Mouse (Mus musculus): Measurements from ENCODE around the gene Usp19.

Usp19 gene

DNA sequence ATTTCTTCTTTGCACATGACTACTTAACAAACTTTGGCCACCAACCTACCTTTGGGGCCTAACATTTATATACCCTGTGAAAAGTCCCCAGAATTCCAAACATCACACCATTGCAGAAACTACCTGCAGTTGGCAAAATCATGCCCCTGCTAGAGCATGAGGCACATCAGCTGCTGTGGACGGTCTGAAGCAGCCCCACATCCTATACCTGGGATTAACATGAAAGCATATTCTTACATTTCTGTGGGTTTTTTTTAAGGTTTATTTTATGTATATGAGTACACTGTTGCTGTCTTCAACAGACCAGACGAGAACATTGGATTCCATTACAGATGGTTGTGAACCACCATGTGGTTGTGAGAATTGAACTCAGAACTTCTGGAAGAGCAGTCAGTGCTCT is 24.2 kb upstream of the Usp19 start:
- no peak for DNase-seq (ENCODE audit: low spot score in 2 of 2)

DNA sequence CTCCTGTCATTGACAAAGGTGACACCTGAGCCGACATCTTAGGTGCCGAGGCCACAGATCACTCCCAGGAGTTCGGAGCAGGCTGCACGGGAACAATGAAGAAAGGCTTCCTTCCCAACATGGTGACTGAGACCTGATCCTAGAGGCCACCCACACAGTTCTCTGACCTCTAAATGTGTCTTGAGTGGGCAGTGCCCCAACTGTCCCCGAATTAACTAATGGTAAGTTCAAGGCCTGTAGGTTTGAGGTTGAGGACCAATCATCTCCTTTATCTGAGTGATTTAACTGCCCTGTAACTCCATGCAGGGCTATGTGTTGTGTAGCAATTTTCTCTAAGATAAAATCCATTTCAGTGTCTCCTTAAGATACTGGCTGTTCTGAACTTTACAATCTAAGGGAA is 21.0 kb upstream of the Usp19 start:
- no peak for DNase-seq (ENCODE audit: low spot score in 2 of 2)

DNA sequence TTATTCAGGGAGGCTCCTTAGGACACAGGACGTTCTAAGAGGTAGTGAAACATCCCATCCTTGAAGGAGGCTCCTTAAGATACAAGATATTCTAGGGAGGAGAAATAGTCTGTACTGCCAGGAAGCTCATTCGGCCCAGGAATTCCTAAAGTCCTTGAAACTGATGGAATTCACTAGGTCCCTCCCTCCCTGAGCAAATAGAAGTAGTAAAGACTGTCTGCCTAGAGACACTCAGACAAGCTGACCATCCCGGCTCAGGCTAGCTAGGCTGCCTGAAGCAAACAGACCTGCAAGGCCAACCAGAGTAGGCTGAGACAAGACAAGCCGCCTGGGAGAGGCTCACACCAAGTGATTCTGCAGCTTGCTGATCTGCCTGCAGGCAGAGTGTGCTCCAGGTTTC is 20.6 kb upstream of the Usp19 start:
- DNase-seq (ENCODE audit: low spot score in 2 of 2), result no peak

DNA sequence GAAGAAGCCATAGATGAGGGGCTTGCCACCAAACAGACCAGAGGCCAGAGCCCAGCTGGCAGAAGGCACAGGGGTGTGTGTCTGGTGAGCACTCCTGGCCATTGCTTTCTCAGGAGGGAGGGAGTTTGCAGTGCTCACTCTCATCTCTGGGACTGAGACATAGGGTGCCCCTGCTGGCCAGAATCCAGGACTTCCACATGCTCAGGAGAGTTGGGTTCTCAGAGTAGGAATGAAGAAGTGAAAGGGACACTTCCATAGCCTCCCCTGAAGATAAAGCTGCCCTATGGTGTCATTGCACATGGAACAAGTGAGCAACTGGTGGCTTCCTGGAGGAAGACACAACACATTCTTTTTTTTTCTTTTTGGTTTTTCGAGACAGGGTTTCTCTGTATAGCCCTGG is 15.9 kb upstream of the Usp19 start:
- no peak for DNase-seq (ENCODE audit: low spot score in 2 of 2)

DNA sequence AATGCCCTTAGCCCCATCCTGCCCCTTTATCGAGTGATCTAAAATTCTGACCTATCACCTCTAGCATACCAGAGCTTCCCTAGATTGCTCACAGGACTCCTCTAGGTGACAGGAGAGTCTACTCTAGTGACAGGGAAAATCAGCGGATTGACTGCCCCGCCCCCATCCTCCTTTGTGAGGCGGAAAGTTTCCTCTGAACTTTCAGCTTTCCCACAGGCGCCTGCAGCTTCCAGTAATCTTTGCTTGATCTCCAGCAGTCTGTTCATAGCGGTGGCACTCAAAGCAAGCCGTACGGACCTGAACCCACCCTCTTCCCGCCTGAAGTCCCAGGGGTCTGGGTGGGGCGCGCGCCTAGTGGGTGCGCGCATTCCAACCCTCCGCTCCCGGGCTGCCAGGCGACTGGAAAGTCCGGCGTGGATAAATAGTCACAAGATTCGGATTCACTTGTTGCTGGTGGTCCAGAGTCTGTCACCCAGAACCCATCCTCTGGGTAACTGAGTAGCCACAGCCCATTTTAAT is 11.7 kb upstream of the Usp19 start:
- DNase-seq (ENCODE audit: low spot score in 2 of 2), result peak; percentile 17 to 29

DNA sequence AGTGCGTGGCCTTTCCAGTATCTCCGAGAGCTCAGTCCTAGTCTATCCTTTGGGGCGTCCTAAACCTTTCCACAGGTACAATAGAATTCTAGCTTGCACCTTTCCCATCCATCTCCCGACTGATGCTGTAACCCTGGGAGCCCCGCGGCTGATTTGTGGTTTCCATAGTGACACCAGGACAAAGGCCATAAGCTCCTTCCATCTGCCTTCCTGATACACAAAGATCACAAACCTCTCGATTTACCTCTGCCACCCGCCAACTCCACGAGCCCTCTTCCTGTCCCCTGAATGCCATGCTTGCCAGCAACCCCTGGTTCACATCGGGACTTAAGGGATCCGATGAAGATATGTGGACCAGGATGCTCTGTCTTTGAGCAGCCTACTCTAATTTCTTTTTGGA is 11.2 kb upstream of the Usp19 start:
- DNase-seq (ENCODE audit: low spot score in 2 of 2), result no peak

DNA sequence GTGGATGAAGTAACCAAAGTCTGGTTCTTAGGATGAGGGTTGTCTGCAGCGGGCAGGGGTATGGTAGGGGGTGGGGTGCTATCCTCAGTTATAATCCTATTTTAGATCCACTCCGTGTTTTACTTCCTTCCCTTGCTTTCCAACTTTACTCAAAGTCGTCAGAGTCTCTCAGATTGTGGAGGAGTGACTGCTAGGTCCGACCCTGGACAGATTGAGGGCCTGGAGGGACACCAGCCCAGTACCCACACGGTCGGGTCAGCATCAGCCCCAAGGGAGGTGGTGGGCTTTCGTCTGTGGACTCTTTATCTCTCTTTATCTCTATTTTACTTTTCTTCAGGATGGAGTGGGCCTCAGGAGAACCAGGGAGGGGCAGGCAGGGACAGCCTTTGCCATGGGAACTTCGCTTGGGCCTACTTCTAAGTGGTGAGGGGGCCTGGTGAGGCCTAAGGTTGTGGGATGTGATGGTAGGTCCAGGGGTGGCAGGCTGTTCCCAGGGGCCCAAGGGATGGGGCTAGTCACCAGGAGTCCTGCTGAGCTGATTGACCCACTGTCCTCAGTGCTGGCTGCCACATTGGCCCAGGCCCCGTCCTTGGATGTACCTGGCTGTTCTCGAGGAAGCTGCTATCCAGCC is 10.6 kb upstream of the Usp19 start, which contains the start of gene Lamb2:
TSS of gene Lamb2 (plus strand) at position 16 of the 631 bp plus-strand sequence.
- no peak for DNase-seq (ENCODE audit: low spot score in 2 of 2)

DNA sequence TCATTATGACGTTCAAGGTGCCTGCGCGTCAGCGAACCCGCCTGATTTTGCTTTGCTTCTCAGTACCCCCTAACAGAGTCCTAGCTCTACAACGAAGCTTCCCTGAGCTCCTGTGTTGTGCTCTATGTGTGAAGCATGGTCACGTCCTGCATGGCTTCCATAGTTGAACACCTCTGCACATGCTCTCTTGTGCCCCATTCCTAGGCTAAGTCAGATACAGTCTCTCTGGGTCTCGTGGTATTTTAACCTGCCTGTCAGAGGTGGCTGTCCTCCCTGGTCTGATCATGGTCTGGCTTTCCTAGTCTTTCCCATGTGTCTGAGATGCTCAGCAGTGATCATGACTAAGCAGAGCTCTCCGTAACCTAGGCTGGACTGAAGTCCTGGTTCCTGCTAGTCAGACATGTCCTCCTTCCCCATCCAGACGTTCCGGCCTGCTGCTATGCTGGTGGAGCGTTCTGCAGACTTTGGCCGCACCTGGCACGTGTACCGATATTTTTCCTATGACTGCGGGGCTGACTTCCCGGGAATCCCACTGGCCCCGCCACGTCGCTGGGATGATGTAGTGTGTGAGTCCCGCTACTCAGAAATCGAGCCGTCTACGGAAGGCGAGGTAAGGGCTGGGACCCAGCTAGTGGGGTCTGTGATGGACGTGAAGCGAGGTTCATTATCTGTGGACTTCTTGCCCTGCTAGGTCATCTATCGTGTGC is 9.4 kb upstream of the Usp19 start:
- no peak for DNase-seq (ENCODE audit: low spot score in 2 of 2)

DNA sequence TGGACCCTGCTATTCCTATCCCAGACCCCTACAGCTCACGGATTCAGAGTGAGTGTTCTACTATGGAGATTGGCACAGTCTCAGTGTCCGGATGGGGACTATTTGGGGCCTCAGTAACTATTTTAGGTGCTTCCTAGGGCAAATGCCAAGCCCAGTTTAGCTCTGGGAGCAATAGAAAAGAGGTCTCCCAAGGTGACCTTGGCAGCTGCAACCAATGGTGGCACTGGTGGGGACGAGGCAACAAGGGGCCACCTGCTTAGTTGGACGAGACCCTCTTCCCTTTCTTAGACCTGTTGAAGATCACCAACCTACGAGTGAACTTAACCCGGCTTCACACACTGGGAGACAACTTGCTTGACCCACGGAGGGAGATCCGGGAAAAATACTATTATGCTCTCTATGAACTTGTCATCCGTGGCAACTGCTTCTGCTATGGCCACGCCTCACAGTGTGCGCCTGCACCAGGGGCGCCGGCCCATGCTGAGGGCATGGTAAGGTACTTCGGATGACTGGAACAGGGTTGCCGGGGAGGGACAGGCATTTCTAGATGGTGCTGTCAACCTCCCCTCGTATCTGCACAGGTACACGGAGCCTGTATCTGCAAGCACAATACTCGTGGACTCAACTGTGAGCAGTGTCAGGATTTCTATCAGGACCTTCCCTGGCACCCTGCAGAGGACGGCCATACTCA is 8.7 kb upstream of the Usp19 start:
- DNase-seq (ENCODE audit: low spot score in 2 of 2), result no peak

DNA sequence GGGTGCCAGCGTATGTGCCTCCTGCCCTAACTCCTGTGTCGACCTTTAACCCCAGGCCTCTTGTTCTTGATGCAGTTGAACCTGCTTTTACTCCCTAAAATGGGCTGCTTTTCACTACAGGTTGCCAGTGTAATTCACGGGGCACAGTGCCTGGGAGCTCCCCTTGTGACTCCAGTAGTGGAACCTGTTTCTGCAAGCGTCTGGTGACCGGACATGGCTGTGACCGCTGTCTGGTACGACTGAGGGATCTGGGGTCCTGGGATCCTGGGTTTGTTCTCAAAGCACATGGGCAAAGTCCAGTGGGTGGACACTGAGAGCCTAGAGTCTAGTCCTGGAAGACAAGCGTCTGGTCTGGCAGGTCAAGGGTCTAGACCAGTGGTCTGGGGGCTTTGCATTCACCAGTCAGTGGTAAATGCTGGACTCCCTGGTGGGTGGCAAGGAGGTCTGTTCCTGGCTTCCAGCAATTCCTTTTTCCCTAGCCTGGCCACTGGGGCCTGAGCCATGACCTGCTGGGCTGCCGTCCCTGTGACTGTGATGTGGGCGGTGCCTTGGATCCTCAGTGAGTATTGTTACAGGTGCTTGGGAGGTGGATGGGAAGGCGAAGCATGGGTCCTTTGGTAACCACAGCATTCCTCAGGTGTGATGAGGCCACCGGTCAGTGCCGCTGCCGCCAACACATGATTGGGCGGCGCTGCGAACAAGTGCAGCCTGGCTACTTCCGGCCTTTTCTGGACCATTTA is 7.2 kb upstream of the Usp19 start:
- DNase-seq (ENCODE audit: low spot score in 2 of 2), result no peak

DNA sequence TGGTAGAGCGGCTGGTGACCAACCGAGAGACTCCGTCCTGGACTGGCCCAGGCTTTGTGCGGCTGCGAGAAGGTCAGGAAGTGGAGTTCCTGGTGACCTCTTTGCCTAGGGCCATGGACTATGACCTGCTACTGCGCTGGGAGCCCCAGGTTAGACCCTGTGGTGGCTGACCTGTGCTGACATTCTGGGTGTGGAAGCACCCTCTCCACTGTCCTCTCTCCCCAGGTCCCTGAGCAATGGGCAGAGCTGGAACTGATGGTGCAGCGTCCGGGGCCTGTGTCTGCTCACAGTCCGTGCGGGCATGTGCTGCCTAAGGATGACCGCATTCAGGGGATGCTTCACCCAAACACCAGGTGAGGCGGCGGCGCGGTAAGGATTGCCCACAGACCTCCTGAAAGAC is 6.4 kb upstream of the Usp19 start:
- DNase-seq (ENCODE audit: low spot score in 2 of 2), result no peak

DNA sequence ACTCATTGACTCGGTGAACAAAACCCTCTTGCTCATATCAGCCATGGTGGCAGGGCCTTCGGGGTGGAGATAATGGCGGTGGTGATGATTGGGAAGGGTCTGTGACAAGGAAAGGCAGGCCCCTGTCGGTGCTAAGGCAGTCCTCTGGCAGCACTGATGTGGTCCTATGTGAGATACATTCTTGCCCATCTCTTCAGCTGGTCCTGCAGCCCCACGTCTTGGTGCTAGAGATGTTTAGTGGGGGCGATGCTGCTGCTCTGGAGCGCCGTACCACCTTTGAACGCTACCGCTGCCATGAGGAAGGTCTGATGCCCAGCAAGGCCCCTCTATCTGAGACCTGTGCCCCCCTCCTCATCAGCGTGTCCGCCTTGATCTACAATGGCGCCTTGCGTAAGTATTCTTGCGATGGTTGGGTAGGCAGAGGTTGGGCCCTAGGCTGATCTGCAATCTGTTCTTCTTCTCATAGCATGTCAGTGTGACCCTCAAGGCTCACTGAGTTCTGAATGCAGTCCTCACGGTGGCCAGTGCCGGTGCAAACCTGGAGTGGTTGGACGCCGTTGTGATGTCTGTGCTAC is 5.0 kb upstream of the Usp19 start:
- no peak for DNase-seq (ENCODE audit: low spot score in 2 of 2)

DNA sequence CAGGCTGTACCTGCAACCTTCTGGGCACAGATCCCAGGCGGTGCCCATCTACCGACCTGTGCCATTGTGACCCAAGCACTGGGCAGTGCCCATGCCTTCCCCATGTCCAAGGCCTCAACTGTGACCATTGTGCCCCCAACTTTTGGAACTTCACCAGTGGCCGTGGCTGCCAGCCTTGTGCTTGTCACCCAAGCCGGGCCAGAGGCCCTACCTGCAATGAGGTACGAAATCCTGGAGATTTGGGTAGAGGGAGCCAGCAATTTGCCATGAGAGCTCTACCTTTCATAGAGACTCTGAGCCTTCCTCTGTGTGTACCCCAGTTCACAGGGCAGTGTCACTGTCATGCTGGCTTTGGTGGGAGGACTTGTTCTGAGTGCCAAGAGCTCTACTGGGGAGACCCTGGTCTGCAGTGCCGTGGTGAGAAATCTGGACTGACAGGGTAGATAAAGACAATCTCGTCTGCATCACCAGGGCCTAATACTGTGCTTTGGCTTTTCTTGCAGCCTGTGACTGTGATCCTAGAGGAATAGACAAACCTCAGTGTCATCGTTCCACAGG is 3.4 kb upstream of the Usp19 start:
- no peak for DNase-seq (ENCODE audit: low spot score in 2 of 2)

DNA sequence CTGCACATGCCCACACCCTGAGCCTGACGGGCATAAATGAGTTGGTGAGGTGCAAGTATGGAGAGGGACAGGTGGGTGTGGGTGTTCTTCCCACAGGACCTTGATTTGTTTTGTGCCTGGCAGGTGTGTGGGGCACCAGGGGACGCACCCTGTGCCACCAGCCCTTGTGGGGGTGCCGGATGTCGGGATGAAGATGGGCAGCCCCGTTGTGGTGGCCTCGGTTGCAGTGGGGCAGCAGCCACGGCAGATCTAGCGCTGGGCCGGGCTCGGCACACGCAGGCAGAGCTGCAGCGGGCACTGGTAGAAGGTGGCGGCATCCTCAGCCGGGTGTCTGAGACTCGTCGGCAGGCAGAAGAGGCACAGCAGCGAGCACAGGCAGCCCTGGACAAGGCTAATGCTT is 2.0 kb upstream of the Usp19 start:
- no peak for DNase-seq (ENCODE audit: low spot score in 2 of 2)

DNA sequence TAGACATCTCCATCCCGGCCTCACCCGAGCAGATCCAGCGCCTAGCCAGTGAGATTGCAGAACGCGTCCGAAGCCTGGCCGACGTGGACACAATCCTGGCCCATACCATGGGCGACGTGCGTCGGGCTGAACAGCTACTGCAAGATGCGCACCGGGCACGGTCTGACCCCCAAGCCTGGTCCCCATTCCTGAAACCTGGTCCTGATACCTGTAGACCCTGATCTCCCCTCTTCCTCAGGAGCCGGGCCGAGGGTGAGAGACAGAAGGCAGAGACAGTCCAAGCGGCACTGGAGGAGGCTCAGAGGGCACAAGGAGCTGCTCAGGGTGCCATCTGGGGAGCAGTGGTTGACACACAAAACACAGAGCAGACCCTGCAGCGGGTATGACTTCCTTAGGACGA is 1.2 kb upstream of the Usp19 start:
- no peak for DNase-seq (ENCODE audit: low spot score in 2 of 2)

DNA sequence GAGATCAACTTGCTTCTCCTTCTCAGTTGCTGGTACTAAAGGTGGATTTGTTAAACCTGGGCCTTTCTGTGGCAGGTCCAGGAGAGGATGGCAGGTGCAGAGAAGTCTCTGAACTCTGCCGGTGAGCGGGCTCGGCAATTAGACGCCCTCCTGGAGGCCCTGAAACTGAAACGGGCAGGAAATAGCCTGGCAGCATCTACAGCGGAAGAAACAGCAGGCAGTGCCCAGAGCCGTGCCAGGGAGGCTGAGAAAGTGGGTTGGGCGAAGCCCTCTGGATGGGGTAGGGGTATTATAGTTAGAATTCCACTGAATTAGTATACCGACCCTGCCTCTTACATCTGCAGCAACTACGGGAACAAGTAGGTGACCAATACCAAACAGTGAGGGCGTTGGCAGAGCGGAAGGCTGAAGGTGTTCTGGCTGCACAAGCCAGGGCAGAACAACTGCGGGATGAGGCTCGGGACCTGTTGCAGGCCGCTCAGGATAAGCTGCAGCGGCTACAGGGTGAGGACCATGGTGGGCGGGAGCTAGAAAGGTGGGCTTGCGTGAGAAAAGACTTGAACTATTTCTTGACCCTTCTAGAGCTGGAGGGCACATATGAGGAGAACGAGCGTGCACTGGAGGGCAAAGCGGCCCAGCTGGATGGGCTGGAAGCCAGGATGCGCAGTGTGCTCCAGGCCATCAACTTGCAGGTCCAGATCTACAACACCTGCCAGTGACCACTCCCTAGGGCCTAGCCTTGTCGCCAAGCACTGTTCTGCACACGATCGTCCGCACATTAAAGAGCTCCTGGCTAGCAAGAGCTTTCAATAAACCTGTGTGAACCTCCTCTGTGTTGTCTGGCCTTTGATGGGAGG is 472 bp upstream of the Usp19 start:
- DNase-seq (ENCODE audit: low spot score in 2 of 2), result no peak

DNA sequence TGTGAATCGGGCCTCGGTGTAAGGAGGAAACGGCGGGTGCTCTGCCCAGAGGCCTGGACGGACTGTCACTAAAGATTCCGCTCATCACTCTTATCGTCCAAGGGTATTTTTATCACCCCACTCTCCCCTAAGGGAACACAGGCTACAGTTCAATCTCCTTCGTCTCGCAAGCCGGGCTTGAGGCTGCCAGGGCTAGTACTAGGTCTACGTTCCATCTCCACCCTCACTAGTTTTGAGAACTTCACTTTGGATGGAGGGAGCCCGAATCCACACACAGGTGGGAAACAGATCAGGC is 831 bp downstream of the Usp19 start:
- DNase-seq (ENCODE audit: low spot score in 2 of 2), result no peak

DNA sequence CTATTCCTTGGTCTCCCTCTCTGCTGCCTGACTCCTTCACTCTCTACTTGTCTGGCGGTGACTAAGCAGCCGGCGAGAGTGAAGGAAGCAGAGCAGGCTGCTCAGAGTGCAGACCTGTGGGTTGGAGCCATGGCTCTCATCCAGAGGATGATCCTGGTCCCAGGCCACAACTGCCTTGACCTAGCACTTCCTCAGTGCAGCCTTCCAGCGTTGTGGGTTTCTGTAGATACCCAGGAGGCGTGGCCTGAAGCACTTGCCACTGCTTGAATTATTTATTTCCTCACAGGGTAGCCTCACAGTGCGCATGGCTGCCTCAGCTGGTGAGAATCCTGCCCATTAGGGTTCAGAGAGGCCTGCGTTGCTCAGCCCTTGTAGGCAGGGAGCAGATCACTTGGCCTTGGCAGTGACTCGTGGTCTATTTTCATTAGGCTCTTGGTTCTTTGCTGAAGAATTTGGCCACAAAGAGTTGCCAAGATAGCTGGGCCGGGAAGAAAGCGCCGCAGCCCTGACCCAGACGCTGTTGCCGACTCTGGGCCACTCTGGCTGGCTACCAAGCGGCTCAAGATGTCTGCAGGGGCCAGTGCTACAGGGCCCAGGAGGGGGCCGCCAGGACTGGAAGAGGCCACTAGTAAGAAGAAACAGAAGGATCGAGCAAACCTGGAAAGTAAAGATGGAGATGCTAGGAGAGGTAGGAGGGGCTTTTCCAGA is 1.8 kb downstream of the Usp19 start:
- DNase-seq (ENCODE audit: low spot score in 2 of 2), result peak in 1 of 2 experiments; percentile 29

DNA sequence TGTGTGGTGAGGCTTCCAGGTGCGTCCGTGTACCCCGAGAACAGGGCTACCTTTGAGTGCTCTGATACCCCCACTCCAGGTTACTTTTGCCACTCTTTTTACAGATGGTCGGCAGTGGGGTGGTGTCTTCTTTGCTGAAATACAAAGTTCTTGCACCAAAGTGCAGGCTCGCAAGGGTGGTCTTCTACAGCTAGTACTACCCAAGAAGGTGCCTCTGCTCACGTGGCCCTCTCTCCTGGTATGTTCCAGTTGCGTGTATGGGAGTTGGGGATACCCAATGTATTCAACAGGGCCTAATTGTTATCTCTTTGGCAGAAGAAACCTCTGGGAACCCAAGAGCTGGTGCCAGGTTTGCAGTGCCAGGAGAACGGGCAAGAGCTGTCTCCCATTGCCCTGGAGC is 2.8 kb downstream of the Usp19 start:
- no peak for DNase-seq (ENCODE audit: low spot score in 2 of 2)

DNA sequence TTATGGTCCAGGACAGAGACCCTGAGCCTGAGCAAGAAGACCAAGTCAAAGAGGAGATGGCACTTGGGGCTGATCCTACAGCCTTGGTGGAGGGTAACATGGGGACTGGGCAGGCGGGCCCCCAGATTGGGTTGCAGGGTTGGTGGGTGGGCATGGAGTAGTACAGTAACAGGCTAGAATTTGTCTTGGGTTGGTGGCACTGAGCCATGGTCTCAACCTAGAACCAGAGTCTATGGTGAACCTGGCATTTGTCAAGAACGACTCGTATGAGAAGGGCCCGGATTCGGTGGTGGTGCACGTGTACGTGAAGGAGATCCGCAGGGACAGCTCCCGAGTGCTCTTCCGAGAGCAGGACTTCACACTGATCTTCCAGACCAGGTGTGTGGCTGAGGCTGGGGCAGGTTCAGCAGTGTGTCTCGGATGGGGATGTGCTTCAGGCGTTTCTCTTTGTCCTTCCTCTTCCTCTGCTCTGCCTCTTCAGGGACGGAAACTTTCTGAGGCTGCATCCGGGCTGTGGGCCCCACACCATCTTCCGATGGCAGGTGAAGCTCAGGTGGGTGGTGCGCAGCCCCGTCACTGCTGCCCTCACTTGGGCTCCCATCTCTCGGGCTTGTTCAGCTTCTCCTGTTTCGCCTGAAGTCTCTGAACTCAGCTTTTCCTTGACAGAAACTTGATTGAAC is 3.9 kb downstream of the Usp19 start:
- no peak for DNase-seq (ENCODE audit: low spot score in 2 of 2)
